Mouse (Mus musculus): ENCODE results near the gene Rarg. TPM values are rescaled to one million over a fixed set of nuclear protein-coding genes. Genes with fewer than 3 reads are reported as not detected.

The Rarg gene
- polyA plus RNA-seq (2016; fragmentation: Nextera tagmentation; extraction: Ambion mirVana): 13.6 and 19.2 TPM in 2 replicates

GRCm38 (mm10) chr15:102257202-102258075 lies at the start of gene Rarg:
Gene Rarg, minus strand, starts transcription at chr15:102257517.
- peaks cover 85% of the 10 kb centered on the region for H3K27me3 ChIP-seq
- peak within 1 kb of the TSS; percentile 86 for H3K4me2 ChIP-seq (replicated peaks)
- peak within 1 kb of the TSS; percentile 7; the same call in 1 of the 2 replicates for H3K27ac ChIP-seq (replicated peaks)
- peaks cover 23% of the 10 kb centered on the region for H3K4me1 ChIP-seq
- ATAC-seq (ENCODE audit: low FRiP score, low read depth): peak; percentile 23; the same call in 1 of the 2 replicates
- H3K36me3 ChIP-seq: no peaks in the 10 kb centered on the region
- no peaks in the 10 kb centered on the region for H3K9me3 ChIP-seq
- WGBS: under 1% methylated on average over 40 of the region's 46 CpGs
- H3K9ac ChIP-seq (replicated peaks): peak within 1 kb of the TSS; percentile 52
- H3K4me3 ChIP-seq: peak within 1 kb of the TSS; percentile 54

GRCm38 (mm10) chr15:102302542-102302941 lies 45.2 kb upstream of the Rarg start:
- Histone ChIP-seq H3K27me3 (no peaks in the 10 kb centered on the region), H3K4me3 (no peak overlapping the region), H3K36me3 (peaks cover 75% of the 10 kb centered on the region), H3K4me2 (replicated peaks) (no peak overlapping the region), H3K9ac (replicated peaks) (no peak overlapping the region), H3K9me3 (no peaks in the 10 kb centered on the region), H3K4me1 (no peaks in the 10 kb centered on the region), H3K27ac (replicated peaks) (no peak overlapping the region)
- ATAC-seq (ENCODE audit: low FRiP score, low read depth): no peak
- WGBS: 92% methylated on average over 6 of the region's 6 CpGs

GRCm38 (mm10) chr15:102296368-102297006 lies 39.2 kb upstream of the Rarg start:
- peak; percentile 75 for ATAC-seq (ENCODE audit: low FRiP score, low read depth)
- peak overlapping the region; percentile 67 for H3K4me3 ChIP-seq
- peak overlapping the region; percentile 89 for H3K4me2 ChIP-seq (replicated peaks)
- H3K36me3 ChIP-seq: peaks cover 34% of the 10 kb centered on the region
- H3K9me3 ChIP-seq: no peaks in the 10 kb centered on the region
- no peak overlapping the region; the same call in 1 of the 2 replicates for H3K27ac ChIP-seq (replicated peaks)
- no peaks in the 10 kb centered on the region for H3K27me3 ChIP-seq
- 5% methylated on average over 24 of the region's 24 CpGs for WGBS
- peaks cover 11% of the 10 kb centered on the region for H3K4me1 ChIP-seq
- peak overlapping the region; percentile 53 for H3K9ac ChIP-seq (replicated peaks)

- Histone ChIP-seq H3K4me1 (peaks cover 11% of the 10 kb centered on the region), H3K27ac (replicated peaks) (peak within 1 kb of the TSS; percentile 30; the same call in 1 of the 2 replicates)
Measured at GRCm38 (mm10) chr15:102295633-102296367, 38.5 kb upstream of the Rarg start, which contains the start of gene Espl1. Gene Espl1, plus strand, starts transcription at chr15:102296266.

GRCm38 (mm10) chr15:102287395-102287794 lies 30.1 kb upstream of the Rarg start:
- H3K27ac ChIP-seq (replicated peaks): no peak overlapping the region
- no peak overlapping the region for H3K4me3 ChIP-seq
- H3K9ac ChIP-seq (replicated peaks): no peak overlapping the region
- no peaks in the 10 kb centered on the region for H3K27me3 ChIP-seq
- peaks cover 6% of the 10 kb centered on the region; the same call in 1 of the 2 replicates for H3K36me3 ChIP-seq
- ATAC-seq (ENCODE audit: low FRiP score, low read depth): no peak
- H3K4me2 ChIP-seq (replicated peaks): no peak overlapping the region
- no peaks in the 10 kb centered on the region for H3K9me3 ChIP-seq
- no peaks in the 10 kb centered on the region for H3K4me1 ChIP-seq

More at GRCm38 (mm10) chr15:102295633-102296367, 38.5 kb upstream of the Rarg start, which contains the start of gene Espl1:
- 8% methylated on average over 25 of the region's 25 CpGs for WGBS
- H3K9me3 ChIP-seq: no peaks in the 10 kb centered on the region
- H3K4me2 ChIP-seq (replicated peaks): peak within 1 kb of the TSS; percentile 89
- H3K4me3 ChIP-seq: peak within 1 kb of the TSS; percentile 67
- peak within 1 kb of the TSS; percentile 53 for H3K9ac ChIP-seq (replicated peaks)
- ATAC-seq (ENCODE audit: low FRiP score, low read depth): peak; percentile 98
- no peaks in the 10 kb centered on the region for H3K27me3 ChIP-seq
- H3K36me3 ChIP-seq: peaks cover 27% of the 10 kb centered on the region

- Histone ChIP-seq H3K4me3 (no peak overlapping the region), H3K27ac (replicated peaks) (no peak overlapping the region), H3K4me2 (replicated peaks) (no peak overlapping the region), H3K9me3 (no peaks in the 10 kb centered on the region), H3K9ac (replicated peaks) (no peak overlapping the region), H3K4me1 (peaks cover 15% of the 10 kb centered on the region), H3K36me3 (peaks cover 26% of the 10 kb centered on the region), H3K27me3 (no peaks in the 10 kb centered on the region)
- 78% methylated on average over 3 of the region's 3 CpGs for WGBS
- ATAC-seq (ENCODE audit: low FRiP score, low read depth): no peak
Measured at GRCm38 (mm10) chr15:102283648-102284047, 26.3 kb upstream of the Rarg start.

- no peak for ATAC-seq (ENCODE audit: low FRiP score, low read depth)
- peaks cover 26% of the 10 kb centered on the region for H3K36me3 ChIP-seq
- H3K9ac ChIP-seq (replicated peaks): no peak overlapping the region
Measured at GRCm38 (mm10) chr15:102282463-102283292, 25.4 kb upstream of the Rarg start.

GRCm38 (mm10) chr15:102280623-102281022 lies 23.3 kb upstream of the Rarg start:
- Histone ChIP-seq H3K9ac (replicated peaks) (0 out of 2 replicates have a peak overlapping the region, but pooled peaks have one; percentile 74), H3K4me1 (peaks cover 16% of the 10 kb centered on the region), H3K27me3 (no peaks in the 10 kb centered on the region), H3K4me2 (replicated peaks) (peak overlapping the region; percentile 95), H3K9me3 (no peaks in the 10 kb centered on the region), H3K27ac (replicated peaks) (no peak overlapping the region), H3K36me3 (peaks cover 26% of the 10 kb centered on the region), H3K4me3 (peak overlapping the region; percentile 79)
- 97% methylated on average over 19 of the region's 19 CpGs for WGBS
- ATAC-seq (ENCODE audit: low FRiP score, low read depth): no peak

More at GRCm38 (mm10) chr15:102282463-102283292, 25.4 kb upstream of the Rarg start:
- peaks cover 16% of the 10 kb centered on the region for H3K4me1 ChIP-seq
- H3K4me3 ChIP-seq: no peak overlapping the region
- H3K27me3 ChIP-seq: no peaks in the 10 kb centered on the region
- H3K4me2 ChIP-seq (replicated peaks): no peak overlapping the region
- no peaks in the 10 kb centered on the region for H3K9me3 ChIP-seq
- 88% methylated on average over 8 of the region's 8 CpGs for WGBS
- no peak overlapping the region for H3K27ac ChIP-seq (replicated peaks)

GRCm38 (mm10) chr15:102279783-102280520 lies 22.6 kb upstream of the Rarg start:
- Histone ChIP-seq H3K9me3 (no peaks in the 10 kb centered on the region), H3K27ac (replicated peaks) (peak overlapping the region; percentile 83; the same call in 1 of the 2 replicates), H3K36me3 (peaks cover 26% of the 10 kb centered on the region), H3K4me3 (peak overlapping the region; percentile 79), H3K9ac (replicated peaks) (peak overlapping the region; percentile 74), H3K4me2 (replicated peaks) (peak overlapping the region; percentile 95), H3K27me3 (no peaks in the 10 kb centered on the region), H3K4me1 (peaks cover 16% of the 10 kb centered on the region)
- WGBS: 33% methylated on average over 12 of the region's 13 CpGs
- peak; percentile 35; the same call in 1 of the 2 replicates for ATAC-seq (ENCODE audit: low FRiP score, low read depth)

GRCm38 (mm10) chr15:102279092-102279782 lies 21.9 kb upstream of the Rarg start, which contains the start of gene Mfsd5:
Gene Mfsd5, plus strand, starts transcription at chr15:102279454.
- under 1% methylated on average over 64 of the region's 65 CpGs for WGBS

More at GRCm38 (mm10) chr15:102279092-102279782, 21.9 kb upstream of the Rarg start, which contains the start of gene Mfsd5:
- H3K36me3 ChIP-seq: peaks cover 26% of the 10 kb centered on the region
- H3K27ac ChIP-seq (replicated peaks): peak within 1 kb of the TSS; percentile 83
- ATAC-seq (ENCODE audit: low FRiP score, low read depth): peak; percentile 98
- H3K4me2 ChIP-seq (replicated peaks): peak within 1 kb of the TSS; percentile 95
- H3K9ac ChIP-seq (replicated peaks): peak within 1 kb of the TSS; percentile 74
- peaks cover 16% of the 10 kb centered on the region for H3K4me1 ChIP-seq
- peak within 1 kb of the TSS; percentile 79 for H3K4me3 ChIP-seq
- H3K27me3 ChIP-seq: no peaks in the 10 kb centered on the region
- H3K9me3 ChIP-seq: no peaks in the 10 kb centered on the region

Data from midbrain, embryonic 12.5 days (tissue).